Mouse (Mus musculus) thymus, adult 2 months (tissue): ENCODE data around the gene Opcml. TPM values are rescaled to one million over a fixed set of nuclear protein-coding genes. Genes with fewer than 3 reads are reported as not detected.

Source experiments
- DNase-seq: peaks from one replicate; pipeline ENCODE4 v3.0.0; 2021
- H3K27ac ChIP-seq: fragments of 200-500 bp; 2 replicates; pipeline ENCODE4 v1.5.1; 2012; ENCODE audit warnings: low read length, control low read depth; ENCODE audit not compliant: control insufficient read depth, insufficient read depth
- H3K27me3 ChIP-seq: fragments of 200-500 bp; 2 replicates; pipeline ENCODE4 v1.6.1; 2012; ENCODE audit warnings: mild to moderate bottlenecking, low read length, moderate library complexity, mixed read lengths; ENCODE audit not compliant: control insufficient read depth, insufficient read depth
- H3K36me3 ChIP-seq: fragments of 200-500 bp; 2 replicates; pipeline ENCODE4 v1.6.1; 2012; ENCODE audit warnings: mild to moderate bottlenecking, low read length, moderate library complexity; ENCODE audit not compliant: control insufficient read depth, insufficient read depth
- H3K4me1 ChIP-seq: fragments of 200-500 bp; replicated peaks from 2 replicates; pipeline ENCODE4 v1.6.1; 2012; ENCODE audit warnings: low read length; ENCODE audit not compliant: control insufficient read depth, insufficient read depth
- H3K4me3 ChIP-seq: fragments of 200-500 bp; 2 replicates; pipeline ENCODE4 v1.5.1; 2012; ENCODE audit warnings: mild to moderate bottlenecking, low read length, control low read depth, moderate library complexity; ENCODE audit not compliant: control insufficient read depth, insufficient read depth
- CTCF ChIP-seq: fragments of 200-500 bp; IDR thresholded peaks from 2 replicates; pipeline ENCODE4 v1.5.1; 2012; ENCODE audit warnings: mild to moderate bottlenecking, control low read depth, low read length, moderate library complexity, borderline replicate concordance; ENCODE audit not compliant: control insufficient read depth, poor library complexity, insufficient read depth; ENCODE audit errors: extremely low read depth
- POLR2A ChIP-seq: fragments of 200-500 bp; IDR thresholded peaks from 2 replicates; pipeline ENCODE4 v1.6.1; 2012; ENCODE audit warnings: mild to moderate bottlenecking, low read length, control low read depth, moderate library complexity; ENCODE audit not compliant: control insufficient read depth, poor library complexity, insufficient read depth; ENCODE audit errors: extremely low read depth
- WGBS: fragments of 180-500 bp; shearing (Covaris S2); methylation state at CpG from one replicate; pipeline ENCODE4 v1.1.7; 2018; 5-methylcytosine and 5-hydroxymethylcytosine counted together
- polyA plus RNA-seq: library from polyadenylated mRNA; depleted of rRNA; stranded (reverse); fragments of >200 nt; gene quantifications from 2 replicates; pipeline ENCODE4 v1.2.3, GENCODE M21; 2012

Opcml gene
- polyA plus RNA-seq, 1 experiment, result 0.82 TPM

GRCm38 (mm10) chr9:27991611-27992010, 201.0 kb downstream of the Opcml start:
- Histone ChIP-seq H3K27ac (no peak overlapping the region), H3K4me3 (no peak overlapping the region), H3K27me3 (no peaks in the 10 kb centered on the region), H3K4me1 (no peaks in the 10 kb centered on the region), H3K36me3 (no peaks in the 10 kb centered on the region)
- 45% methylated on average over 4 of the region's 4 CpGs for WGBS
- DNase-seq, result no peak
- TF ChIP-seq CTCF, result no peak
- no peak for TF ChIP-seq POLR2A

DNA sequence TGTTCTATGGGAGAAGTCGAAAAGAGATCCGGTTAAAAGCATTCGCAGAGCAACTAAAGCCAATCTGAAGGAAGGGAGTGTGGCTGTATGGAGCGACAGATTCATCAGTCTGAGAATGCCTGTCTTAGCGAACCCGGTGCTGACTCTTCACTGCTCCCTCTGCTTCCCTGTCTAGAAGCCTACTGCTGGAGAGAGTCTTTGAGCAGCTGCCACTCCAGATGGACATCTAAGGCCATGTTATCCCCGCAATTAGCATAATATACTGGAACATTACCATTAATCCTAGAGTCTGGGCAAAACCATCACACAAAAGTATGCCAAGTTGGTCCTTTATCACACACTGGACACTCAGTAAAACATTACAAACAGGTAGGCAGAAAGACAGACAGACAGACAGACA, 206.0 kb downstream of the Opcml start:
- TF ChIP-seq POLR2A (no peak), CTCF (no peak)
- Histone ChIP-seq H3K4me1 (no peaks in the 10 kb centered on the region), H3K4me3 (no peak overlapping the region), H3K27ac (no peak overlapping the region), H3K27me3 (no peaks in the 10 kb centered on the region), H3K36me3 (no peaks in the 10 kb centered on the region)
- no peak for DNase-seq
- 92% methylated on average over 7 of the region's 7 CpGs for WGBS

DNA sequence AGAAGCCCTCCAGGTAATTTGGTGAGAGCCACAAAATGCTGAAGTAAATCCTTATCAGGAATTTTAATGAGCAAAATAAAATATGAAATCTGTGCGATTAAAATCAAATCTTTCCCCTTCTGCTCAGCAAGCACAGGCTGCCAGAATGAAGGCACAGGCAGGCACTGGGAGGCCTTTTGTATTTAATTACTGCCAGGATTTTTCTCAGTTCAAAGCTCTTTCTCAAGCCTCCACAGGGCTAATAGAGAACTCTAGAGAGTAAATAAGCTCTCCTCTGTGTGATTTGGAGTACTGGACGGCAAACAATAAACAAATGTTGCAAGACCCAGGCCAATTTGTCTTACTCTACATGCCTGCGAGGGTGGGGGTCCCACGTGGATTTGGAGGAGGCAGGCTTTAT, 208.2 kb downstream of the Opcml start:
- TF ChIP-seq CTCF (no peak), POLR2A (no peak)
- Histone ChIP-seq H3K27ac (no peak overlapping the region), H3K36me3 (no peaks in the 10 kb centered on the region), H3K4me3 (no peak overlapping the region), H3K27me3 (no peaks in the 10 kb centered on the region), H3K4me1 (no peaks in the 10 kb centered on the region)
- WGBS, result 80% methylated on average over 4 of the region's 4 CpGs
- no peak for DNase-seq

DNA sequence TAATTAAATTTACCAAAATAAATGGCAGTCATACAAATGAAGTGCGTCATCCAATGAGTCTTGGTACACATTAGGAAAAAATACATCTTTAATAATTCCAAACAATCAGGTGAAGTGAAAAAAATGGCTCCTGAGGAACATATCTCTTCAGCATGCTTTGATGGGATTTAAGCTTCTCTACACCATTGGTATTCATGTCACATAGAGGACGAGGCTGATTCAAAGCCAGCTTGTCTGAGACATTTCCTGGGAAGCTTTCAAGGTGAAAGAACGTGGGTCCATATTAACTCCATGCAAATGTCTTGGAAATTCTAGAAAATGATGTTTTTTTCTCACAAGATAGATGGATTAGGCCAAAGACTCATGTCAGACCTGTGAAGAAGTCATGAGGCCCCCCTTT, 212.6 kb downstream of the Opcml start:
- H3K27ac ChIP-seq, result no peak overlapping the region
- no peak overlapping the region for H3K4me3 ChIP-seq
- H3K36me3 ChIP-seq, result no peaks in the 10 kb centered on the region
- TF ChIP-seq CTCF (no peak), POLR2A (no peak)
- no peak for DNase-seq
- 70% methylated on average over 3 of the region's 3 CpGs for WGBS
- no peaks in the 10 kb centered on the region for H3K27me3 ChIP-seq
- H3K4me1 ChIP-seq, result no peaks in the 10 kb centered on the region

DNA sequence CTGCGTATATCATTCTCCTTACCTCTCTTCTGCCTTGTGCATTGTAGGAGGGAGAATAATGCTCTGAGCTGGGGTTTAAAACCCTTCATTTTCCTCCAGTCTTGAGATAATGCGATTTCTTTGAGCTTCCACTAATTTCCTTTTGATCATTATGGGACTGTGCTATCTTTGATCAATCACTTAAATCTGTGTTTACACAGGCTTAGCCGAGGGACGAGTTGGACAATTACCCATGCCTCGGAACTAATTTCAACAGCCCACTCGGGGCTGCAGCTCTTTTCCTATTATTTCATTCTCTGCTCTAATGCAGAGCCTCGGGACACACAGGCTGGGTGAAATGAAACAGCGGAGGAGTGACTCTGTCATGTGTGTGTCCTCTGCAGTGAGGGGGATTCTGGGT, 220.9 kb downstream of the Opcml start:
- DNase-seq, result no peak
- H3K4me3 ChIP-seq, result no peak overlapping the region
- WGBS, result 69% methylated on average over 8 of the region's 8 CpGs
- no peak overlapping the region for H3K27ac ChIP-seq
- H3K27me3 ChIP-seq, result no peaks in the 10 kb centered on the region
- no peaks in the 10 kb centered on the region for H3K4me1 ChIP-seq
- TF ChIP-seq POLR2A (no peak), CTCF (no peak)
- H3K36me3 ChIP-seq, result no peaks in the 10 kb centered on the region

DNA sequence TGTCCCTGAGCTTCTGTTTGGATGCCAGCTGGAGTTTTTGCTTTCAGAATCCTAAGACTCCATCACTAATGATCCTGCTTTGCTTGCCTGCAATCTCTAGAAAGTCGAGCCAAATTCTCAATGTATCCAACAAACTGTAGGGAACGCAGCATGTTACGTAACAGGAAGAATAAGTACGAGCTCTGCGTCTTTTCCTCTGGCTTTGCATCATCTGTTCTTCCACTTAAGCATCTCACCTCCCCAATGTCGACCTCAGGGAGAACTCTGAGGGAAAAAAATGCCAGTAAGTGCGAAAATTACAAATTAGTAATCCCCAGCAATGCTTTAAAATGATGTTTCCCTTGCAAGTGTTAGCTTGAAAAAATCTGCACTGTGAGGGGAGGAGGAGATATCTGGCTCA, 222.1 kb downstream of the Opcml start:
- Histone ChIP-seq H3K4me3 (no peak overlapping the region), H3K27ac (no peak overlapping the region), H3K27me3 (no peaks in the 10 kb centered on the region), H3K36me3 (no peaks in the 10 kb centered on the region), H3K4me1 (no peaks in the 10 kb centered on the region)
- WGBS, result 67% methylated on average over 7 of the region's 7 CpGs
- no peak for DNase-seq
- TF ChIP-seq POLR2A, result no peak
- TF ChIP-seq CTCF, result no peak

GRCm38 (mm10) chr9:28013192-28013591, 222.6 kb downstream of the Opcml start:
- Histone ChIP-seq H3K4me1 (no peaks in the 10 kb centered on the region), H3K27me3 (no peaks in the 10 kb centered on the region), H3K4me3 (no peak overlapping the region), H3K27ac (no peak overlapping the region), H3K36me3 (no peaks in the 10 kb centered on the region)
- DNase-seq, result no peak
- WGBS, result 71% methylated on average over 3 of the region's 3 CpGs
- TF ChIP-seq CTCF, result no peak
- TF ChIP-seq POLR2A, result no peak

GRCm38 (mm10) chr9:28028156-28028555, 237.6 kb downstream of the Opcml start:
- Histone ChIP-seq H3K27ac (no peak overlapping the region), H3K27me3 (no peaks in the 10 kb centered on the region), H3K4me1 (no peaks in the 10 kb centered on the region), H3K4me3 (no peak overlapping the region), H3K36me3 (no peaks in the 10 kb centered on the region)
- TF ChIP-seq CTCF (no peak), POLR2A (no peak)
- WGBS, result 87% methylated on average over 5 of the region's 5 CpGs
- no peak for DNase-seq
